Mouse (Mus musculus) kidney, postnatal 0 days (tissue): Measurements from ENCODE around the gene Mgst2. TPM values are rescaled to one million over a fixed set of nuclear protein-coding genes. Genes with fewer than 3 reads are reported as not detected.

Source experiments
- ATAC-seq: fragments of 200-750 bp; cut with Nextera tagmentation; replicated peaks from 2 replicates; pipeline ENCODE4 v1.8.0; 2017; ENCODE audit warnings: low read depth, moderate number of reproducible peaks, moderate TSS enrichment, moderate library complexity; ENCODE audit not compliant: low FRiP score
- DNase-seq: peaks from one replicate; pipeline ENCODE4 v3.0.0-alpha.2; 2016; ENCODE audit warnings: low spot score
- H3K27ac ChIP-seq: fragments of 300-500 bp; sonication (generic); 2 replicates; pipeline ENCODE4 v1.5.1; 2014; ENCODE audit warnings: mild to moderate bottlenecking
- H3K27me3 ChIP-seq: fragments of 300-500 bp; sonication (generic); 2 replicates; pipeline ENCODE4 v1.6.1; 2014; ENCODE audit warnings: low read length, mixed read lengths; ENCODE audit not compliant: insufficient read depth
- H3K36me3 ChIP-seq: fragments of 300-500 bp; sonication (generic); 2 replicates; pipeline ENCODE4 v1.6.1; 2014; ENCODE audit warnings: low read length, mixed read lengths; ENCODE audit not compliant: insufficient read depth
- H3K4me1 ChIP-seq: fragments of 300-500 bp; sonication (generic); replicated peaks from 2 replicates; pipeline ENCODE4 v1.6.1; 2014; ENCODE audit warnings: antibody characterized with exemption, low read length, mixed read lengths; ENCODE audit not compliant: insufficient read depth
- H3K4me2 ChIP-seq: fragments of 300-500 bp; sonication (generic); 2 replicates; pipeline ENCODE4 v1.6.1; 2014; ENCODE audit warnings: mild to moderate bottlenecking, low read length, moderate library complexity, mixed read lengths
- H3K4me3 ChIP-seq: fragments of 300-500 bp; sonication (generic); replicated peaks from 2 replicates; pipeline ENCODE4 v1.5.1; 2014; ENCODE audit warnings: low read depth, low read length
- H3K9ac ChIP-seq: fragments of 300-500 bp; sonication (generic); 2 replicates; pipeline ENCODE4 v1.6.1; 2014; ENCODE audit warnings: low read depth, low read length
- H3K9me3 ChIP-seq: fragments of 300-500 bp; sonication (generic); replicated peaks from 2 replicates; pipeline ENCODE4 v1.6.1; 2016; ENCODE audit warnings: low read length, inconsistent platforms, mixed read lengths
- CTCF ChIP-seq: IDR thresholded peaks from 2 replicates; pipeline ENCODE4 v1.5.1; 2016; ENCODE audit warnings: antibody characterized with exemption, low read depth, mild to moderate bottlenecking, moderate library complexity
- WGBS: fragments of 180-500 bp; shearing (Covaris S2); extraction: QIAGEN DNeasy Blood & Tissue Kit; methylation state at CpG from one replicate; pipeline ENCODE4 v1.1.7; 2014; 5-methylcytosine and 5-hydroxymethylcytosine counted together
- polyA plus RNA-seq: library from polyadenylated mRNA; unstranded; fragments of >200 nt; fragmentation: Nextera tagmentation; extraction: Ambion mirVana; gene quantifications from 2 replicates; pipeline ENCODE4 v1.2.1, GENCODE M21; 2015

Gene Mgst2
- polyA plus RNA-seq, 1 experiment from 2014 or later, result 1.8 TPM

DNA sequence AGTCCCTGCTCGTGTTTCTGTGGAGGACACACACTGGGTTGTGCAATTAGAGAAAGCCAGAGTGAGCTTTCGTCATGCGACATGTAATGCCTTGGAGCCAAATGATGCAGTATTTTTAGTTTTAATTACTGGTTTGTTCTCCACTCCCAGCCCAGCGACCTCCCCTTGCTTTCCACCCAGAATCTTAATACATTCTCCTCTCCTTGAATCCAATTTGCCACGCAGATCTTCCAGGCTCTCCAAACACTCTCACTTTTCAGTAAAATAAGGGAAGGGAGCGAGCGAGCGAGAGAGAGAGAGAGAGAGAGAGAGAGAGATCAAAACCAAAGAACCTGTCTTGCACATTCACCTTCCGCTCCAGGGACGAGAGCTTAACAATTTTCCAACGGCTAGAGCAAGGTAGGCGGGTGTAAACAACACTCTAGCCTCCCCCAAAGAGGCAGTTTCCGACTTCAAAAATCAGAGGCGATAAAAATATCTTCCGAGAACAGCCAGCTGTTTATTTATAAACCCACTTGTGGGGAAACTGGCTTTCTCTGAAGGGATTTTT is 40.6 kb downstream of the Mgst2 start:
- H3K4me3 ChIP-seq, result peak overlapping the region; percentile 22; the same call in 1 of the 2 replicates
- H3K9me3 ChIP-seq, result no peaks in the 10 kb centered on the region
- H3K36me3 ChIP-seq, result 0 out of 2 replicates have a peak, but pooled peaks cover 5% of the 10 kb centered on the region
- peak overlapping the region; percentile 43; the same call in 1 of the 2 replicates for H3K9ac ChIP-seq
- ATAC-seq, result no peak
- WGBS, result 13% methylated on average over 15 of the region's 15 CpGs
- peak overlapping the region; percentile 74 for H3K4me2 ChIP-seq
- H3K4me1 ChIP-seq, result peaks cover 24% of the 10 kb centered on the region; the same call in 1 of the 2 replicates
- DNase-seq, result peak; percentile 66
- H3K27me3 ChIP-seq, result no peaks in the 10 kb centered on the region
- no peak for TF ChIP-seq CTCF
- H3K27ac ChIP-seq, result peak overlapping the region; percentile 74

DNA sequence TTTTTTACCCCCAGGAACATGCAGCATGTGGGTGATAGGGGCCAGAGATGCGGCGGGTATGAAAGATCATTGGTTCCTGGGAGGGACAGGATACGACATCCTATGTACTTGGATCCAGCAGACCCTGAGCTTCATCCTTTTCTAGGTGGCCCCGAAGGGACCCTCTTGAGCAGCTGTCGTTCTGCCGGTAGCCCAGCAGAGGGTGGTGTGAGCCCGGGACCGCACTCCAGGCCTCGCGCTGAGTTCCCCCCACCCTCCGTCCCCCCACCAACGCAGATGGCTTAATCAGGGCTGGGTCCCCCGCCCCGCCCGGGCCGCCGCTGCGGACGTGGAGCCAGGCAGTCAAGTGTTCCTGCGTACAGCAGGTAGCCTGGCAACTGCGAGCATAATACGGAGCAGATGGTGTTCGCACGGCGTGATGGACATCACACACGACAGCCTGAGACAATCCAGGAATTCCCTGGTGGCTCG is 41.2 kb downstream of the Mgst2 start:
- H3K4me2 ChIP-seq, result peak overlapping the region; percentile 74
- WGBS, result under 1% methylated on average over 27 of the region's 27 CpGs
- peak; percentile 87 for ATAC-seq
- no peaks in the 10 kb centered on the region for H3K9me3 ChIP-seq
- peak overlapping the region; percentile 74 for H3K27ac ChIP-seq
- H3K9ac ChIP-seq, result peak overlapping the region; percentile 43
- H3K4me3 ChIP-seq, result peak overlapping the region; percentile 22
- peak; percentile 86 for DNase-seq
- H3K27me3 ChIP-seq, result no peaks in the 10 kb centered on the region
- H3K36me3 ChIP-seq, result 0 out of 2 replicates have a peak, but pooled peaks cover 5% of the 10 kb centered on the region
- TF ChIP-seq CTCF, result peak; percentile 85
- H3K4me1 ChIP-seq, result peaks cover 24% of the 10 kb centered on the region; the same call in 1 of the 2 replicates

DNA sequence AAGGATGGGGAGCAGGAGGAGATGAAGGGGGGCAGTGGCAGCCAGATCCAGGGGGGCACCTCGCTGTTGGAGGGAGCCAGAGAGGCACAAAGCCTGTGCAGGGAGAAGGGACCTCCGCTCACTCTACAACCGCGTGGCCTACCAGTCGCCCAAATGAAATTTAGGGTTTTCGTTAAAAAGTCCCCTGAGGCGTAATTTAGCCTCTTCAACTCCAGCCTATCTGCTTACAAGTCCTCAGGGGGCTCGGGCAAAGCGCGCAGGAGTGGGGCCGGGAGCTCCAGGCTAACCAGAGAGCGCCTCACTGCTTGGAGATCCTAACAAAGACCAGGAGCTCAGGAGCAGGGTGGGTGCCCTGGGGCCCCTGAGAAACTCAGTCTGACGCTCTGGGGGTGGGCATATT is 41.8 kb downstream of the Mgst2 start:
- no peaks in the 10 kb centered on the region for H3K36me3 ChIP-seq
- TF ChIP-seq CTCF, result no peak
- DNase-seq (no peak), ATAC-seq (no peak; the same call in 1 of the 2 replicates)
- H3K27me3 ChIP-seq, result no peaks in the 10 kb centered on the region
- H3K4me3 ChIP-seq, result no peak overlapping the region; the same call in 1 of the 2 replicates
- no peaks in the 10 kb centered on the region for H3K9me3 ChIP-seq
- peak overlapping the region; percentile 43; the same call in 1 of the 2 replicates for H3K9ac ChIP-seq
- peaks cover 24% of the 10 kb centered on the region; the same call in 1 of the 2 replicates for H3K4me1 ChIP-seq
- peak overlapping the region; percentile 74 for H3K27ac ChIP-seq
- peak overlapping the region; percentile 74 for H3K4me2 ChIP-seq
- 21% methylated on average over 13 of the region's 13 CpGs for WGBS

GRCm38 (mm10) chr3:51702701-51703286 is 42.6 kb downstream of the Mgst2 start:
- ATAC-seq (no peak), DNase-seq (no peak)
- Histone ChIP-seq H3K27me3 (no peaks in the 10 kb centered on the region), H3K4me3 (no peak overlapping the region), H3K4me2 (no peak overlapping the region), H3K4me1 (peaks cover 24% of the 10 kb centered on the region; the same call in 1 of the 2 replicates), H3K9ac (no peak overlapping the region), H3K36me3 (no peaks in the 10 kb centered on the region), H3K27ac (no peak overlapping the region), H3K9me3 (no peaks in the 10 kb centered on the region)
- 48% methylated on average over 8 of the region's 8 CpGs for WGBS
- no peak for TF ChIP-seq CTCF

GRCm38 (mm10) chr3:51703478-51703877 is 43.3 kb downstream of the Mgst2 start:
- H3K4me1 ChIP-seq, result peaks cover 24% of the 10 kb centered on the region; the same call in 1 of the 2 replicates
- H3K27me3 ChIP-seq, result no peaks in the 10 kb centered on the region
- H3K4me3 ChIP-seq, result no peak overlapping the region
- no peak overlapping the region for H3K9ac ChIP-seq
- DNase-seq (no peak), ATAC-seq (no peak)
- H3K4me2 ChIP-seq, result no peak overlapping the region
- no peaks in the 10 kb centered on the region for H3K36me3 ChIP-seq
- 88% methylated on average over 8 of the region's 8 CpGs for WGBS
- no peak for TF ChIP-seq CTCF
- no peaks in the 10 kb centered on the region for H3K9me3 ChIP-seq
- H3K27ac ChIP-seq, result no peak overlapping the region

- Histone ChIP-seq H3K4me3 (no peak overlapping the region), H3K4me1 (peaks cover 28% of the 10 kb centered on the region), H3K9me3 (no peaks in the 10 kb centered on the region), H3K36me3 (no peaks in the 10 kb centered on the region), H3K9ac (no peak overlapping the region), H3K27ac (no peak overlapping the region), H3K4me2 (no peak overlapping the region), H3K27me3 (no peaks in the 10 kb centered on the region)
- DNase-seq, result no peak
- 93% methylated on average over 7 of the region's 7 CpGs for WGBS
- no peak for ATAC-seq
- peak; percentile 62 for TF ChIP-seq CTCF
Measured at GRCm38 (mm10) chr3:51705220-51705619, 45.1 kb downstream of the Mgst2 start.
